Mouse (Mus musculus): ENCODE measurements around the gene Gm42688. TPM values are rescaled to one million over a fixed set of nuclear protein-coding genes. Genes with fewer than 3 reads are reported as not detected.
A peak's percentile ranks its signal among the peaks of the same experiment; 100 is the strongest.

The Gm42688 gene
- polyA plus RNA-seq, 1 experiment: not detected

GRCm38 (mm10) chr6:83095968-83096367 is 5.4 kb upstream of the Gm42688 start:
- Histone ChIP-seq H3K27ac (ENCODE audit: insufficient read depth, low read depth, low read length) (no peak overlapping the region), H3K4me1 (ENCODE audit: control insufficient read depth, insufficient read depth, low read length) (no peaks in the 10 kb centered on the region), H3K4me3 (ENCODE audit: insufficient read depth, low read depth, low read length) (no peak overlapping the region)
- WGBS: 49% methylated on average over 6 of the region's 6 CpGs
- TF ChIP-seq CTCF (IDR thresholded peaks at IDR 0.05; ENCODE audit: insufficient read depth, low read depth, low read length) (no peak), POLR2A (IDR thresholded peaks at IDR 0.05; ENCODE audit: insufficient read depth, low read depth, low read length) (no peak)

- 56% methylated on average over 2 of the region's 2 CpGs for WGBS
- TF ChIP-seq POLR2A (IDR thresholded peaks at IDR 0.05; ENCODE audit: insufficient read depth, low read depth, low read length) (no peak), CTCF (IDR thresholded peaks at IDR 0.05; ENCODE audit: insufficient read depth, low read depth, low read length) (no peak)
- Histone ChIP-seq H3K27ac (ENCODE audit: insufficient read depth, low read depth, low read length) (no peak overlapping the region), H3K4me3 (ENCODE audit: insufficient read depth, low read depth, low read length) (no peak overlapping the region), H3K4me1 (ENCODE audit: control insufficient read depth, insufficient read depth, low read length) (peaks cover 16% of the 10 kb centered on the region)
These were observed 3.0 kb upstream of the Gm42688 start for GRCm38 (mm10) chr6:83098411-83098810.

GRCm38 (mm10) chr6:83101688-83102556 is 505 bp downstream of the Gm42688 start:
- TF ChIP-seq POLR2A (IDR thresholded peaks at IDR 0.05; ENCODE audit: insufficient read depth, low read depth, low read length): 0 out of 2 replicates have a peak, but pooled peaks have one; percentile 12
- TF ChIP-seq CTCF (IDR thresholded peaks at IDR 0.05; ENCODE audit: insufficient read depth, low read depth, low read length): peak; percentile 20; the same call in 1 of the 2 replicates
- Histone ChIP-seq H3K4me3 (ENCODE audit: insufficient read depth, low read depth, low read length) (peak overlapping the region; percentile 70), H3K27ac (ENCODE audit: insufficient read depth, low read depth, low read length) (0 out of 2 replicates have a peak overlapping the region, but pooled peaks have one; percentile 10), H3K4me1 (ENCODE audit: control insufficient read depth, insufficient read depth, low read length) (peaks cover 18% of the 10 kb centered on the region)
- under 1% methylated on average over 74 of the region's 74 CpGs for WGBS

GRCm38 (mm10) chr6:83103130-83103650 is 1.8 kb downstream of the Gm42688 start:
- Histone ChIP-seq H3K4me1 (ENCODE audit: control insufficient read depth, insufficient read depth, low read length) (peaks cover 27% of the 10 kb centered on the region), H3K4me3 (ENCODE audit: insufficient read depth, low read depth, low read length) (peak overlapping the region; percentile 70; the same call in 1 of the 2 replicates), H3K27ac (ENCODE audit: insufficient read depth, low read depth, low read length) (no peak overlapping the region)
- 61% methylated on average over 11 of the region's 11 CpGs for WGBS
- TF ChIP-seq CTCF (IDR thresholded peaks at IDR 0.05; ENCODE audit: insufficient read depth, low read depth, low read length) (no peak), POLR2A (IDR thresholded peaks at IDR 0.05; ENCODE audit: insufficient read depth, low read depth, low read length) (no peak)

- peaks cover 27% of the 10 kb centered on the region for H3K4me1 ChIP-seq (ENCODE audit: control insufficient read depth, insufficient read depth, low read length)
- no peak overlapping the region for H3K27ac ChIP-seq (ENCODE audit: insufficient read depth, low read depth, low read length)
- H3K4me3 ChIP-seq (ENCODE audit: insufficient read depth, low read depth, low read length): no peak overlapping the region
- 52% methylated on average over 4 of the region's 4 CpGs for WGBS
- TF ChIP-seq CTCF (IDR thresholded peaks at IDR 0.05; ENCODE audit: insufficient read depth, low read depth, low read length): no peak
- no peak for TF ChIP-seq POLR2A (IDR thresholded peaks at IDR 0.05; ENCODE audit: insufficient read depth, low read depth, low read length)
These were observed 2.7 kb downstream of the Gm42688 start for GRCm38 (mm10) chr6:83104158-83104557.

GRCm38 (mm10) chr6:83107566-83108400 is 6.4 kb downstream of the Gm42688 start:
- no peak for TF ChIP-seq POLR2A (IDR thresholded peaks at IDR 0.05; ENCODE audit: insufficient read depth, low read depth, low read length)
- no peak for TF ChIP-seq CTCF (IDR thresholded peaks at IDR 0.05; ENCODE audit: insufficient read depth, low read depth, low read length)
- 35% methylated on average over 13 of the region's 13 CpGs for WGBS
- H3K4me1 ChIP-seq (ENCODE audit: control insufficient read depth, insufficient read depth, low read length): peaks cover 18% of the 10 kb centered on the region
- no peak overlapping the region for H3K27ac ChIP-seq (ENCODE audit: insufficient read depth, low read depth, low read length)
- H3K4me3 ChIP-seq (ENCODE audit: insufficient read depth, low read depth, low read length): no peak overlapping the region

- peak within 1 kb of the TSS; percentile 65 for H3K4me3 ChIP-seq (ENCODE audit: insufficient read depth, low read depth, low read length)
- under 1% methylated on average over 76 of the region's 76 CpGs for WGBS
- TF ChIP-seq POLR2A (IDR thresholded peaks at IDR 0.05; ENCODE audit: insufficient read depth, low read depth, low read length): peak; percentile 80; the same call in 1 of the 2 replicates
- TF ChIP-seq CTCF (IDR thresholded peaks at IDR 0.05; ENCODE audit: insufficient read depth, low read depth, low read length): no peak
- peaks cover 9% of the 10 kb centered on the region for H3K4me1 ChIP-seq (ENCODE audit: control insufficient read depth, insufficient read depth, low read length)
- peak within 1 kb of the TSS; percentile 88 for H3K27ac ChIP-seq (ENCODE audit: insufficient read depth, low read depth, low read length)
These were observed 7.6 kb downstream of the Gm42688 start, which contains the start of gene Mrpl53 for GRCm38 (mm10) chr6:83108762-83109668. Gene Mrpl53 (plus strand): TSS chr6:83109040.
